Mouse (Mus musculus): ENCODE results near the gene Poc1b. TPM values are rescaled to one million over a fixed set of nuclear protein-coding genes. Genes with fewer than 3 reads are reported as not detected.

The Poc1b gene
- polyA plus RNA-seq, 2 experiments from 2014 or later, result 10.0 TPM

DNA sequence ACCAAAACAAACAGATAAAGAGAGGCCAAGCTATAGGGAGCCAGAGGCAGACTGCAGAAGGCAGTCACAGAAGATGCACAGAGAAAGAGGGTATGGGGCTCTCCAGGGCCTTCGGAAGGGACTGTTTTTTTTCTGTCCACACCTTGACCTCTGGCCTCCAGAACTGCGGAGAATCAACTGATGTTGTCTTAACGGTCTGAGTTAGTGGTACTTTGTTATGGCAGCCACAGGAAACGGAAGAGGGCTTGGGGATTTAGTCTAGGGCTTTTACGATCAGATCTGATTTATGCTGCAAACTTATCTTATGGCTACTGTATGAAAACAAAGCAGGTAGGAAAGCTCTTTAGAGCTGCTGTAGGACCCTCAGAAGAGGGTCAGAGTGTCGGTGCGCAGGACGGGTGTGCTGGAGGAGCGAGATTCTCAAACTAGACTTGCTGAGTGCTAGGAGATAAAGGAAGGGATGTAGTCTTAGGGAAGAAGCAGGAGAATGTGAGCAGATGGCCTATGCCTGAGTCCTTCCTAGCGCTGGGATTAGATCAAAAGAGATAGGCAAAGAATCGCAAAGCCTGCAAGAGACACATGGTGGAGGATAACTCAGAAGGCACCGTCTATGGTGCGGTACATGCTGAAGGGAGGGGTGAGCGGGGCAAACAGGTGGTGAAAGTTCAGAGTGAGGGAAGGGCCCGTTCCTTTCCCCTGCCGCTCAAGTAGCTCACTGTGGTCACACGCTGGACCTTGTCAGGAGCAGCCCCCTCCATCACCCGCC, 8.8 kb downstream of the Poc1b start:
- peak; percentile 10 for ATAC-seq

GRCm38 (mm10) chr10:99116237-99116632, 9.4 kb downstream of the Poc1b start:
- no peak for ATAC-seq

- ATAC-seq, result peak; percentile 74
These were observed 10.1 kb downstream of the Poc1b start for GRCm38 (mm10) chr10:99116650-99117615.

DNA sequence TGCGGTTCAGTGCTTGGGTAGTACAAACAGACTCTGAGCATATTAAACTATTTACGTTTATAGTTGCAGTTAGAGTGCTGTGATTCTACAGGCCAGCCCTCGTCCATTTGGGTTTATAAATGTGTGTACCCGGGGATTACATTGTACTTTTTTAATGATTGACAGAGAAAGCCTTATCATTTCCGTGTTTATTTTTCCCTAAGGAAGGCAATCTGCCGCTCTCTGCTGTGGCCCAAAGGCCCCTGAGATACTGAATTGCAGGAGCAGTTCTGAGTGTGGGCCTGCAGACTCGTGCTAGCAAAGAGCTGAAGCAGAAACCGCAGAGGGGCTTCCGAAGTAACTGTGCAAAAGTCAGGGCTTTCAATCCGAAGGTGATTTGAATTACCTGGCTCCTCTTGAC, 11.0 kb downstream of the Poc1b start:
- ATAC-seq, result no peak

DNA sequence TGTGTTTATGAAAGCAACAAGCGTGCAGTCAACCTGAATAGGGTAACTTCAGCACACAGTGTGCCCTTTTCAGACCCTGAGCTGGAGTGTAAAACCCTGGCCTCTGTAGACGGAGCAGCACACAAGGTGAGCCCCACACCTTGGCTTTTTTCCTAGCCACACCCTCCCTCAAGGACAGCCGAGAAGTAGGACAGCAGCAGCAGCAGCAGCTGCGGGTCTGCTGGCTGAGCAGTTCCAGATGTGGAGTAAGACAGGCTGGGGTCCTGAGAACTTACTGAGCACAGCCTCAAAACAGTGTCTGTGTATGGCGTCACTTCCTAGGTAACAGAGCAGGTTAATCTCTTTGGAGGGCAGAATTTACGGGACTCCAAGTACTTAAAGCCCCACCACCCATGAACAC, 11.9 kb downstream of the Poc1b start:
- no peak for ATAC-seq

DNA sequence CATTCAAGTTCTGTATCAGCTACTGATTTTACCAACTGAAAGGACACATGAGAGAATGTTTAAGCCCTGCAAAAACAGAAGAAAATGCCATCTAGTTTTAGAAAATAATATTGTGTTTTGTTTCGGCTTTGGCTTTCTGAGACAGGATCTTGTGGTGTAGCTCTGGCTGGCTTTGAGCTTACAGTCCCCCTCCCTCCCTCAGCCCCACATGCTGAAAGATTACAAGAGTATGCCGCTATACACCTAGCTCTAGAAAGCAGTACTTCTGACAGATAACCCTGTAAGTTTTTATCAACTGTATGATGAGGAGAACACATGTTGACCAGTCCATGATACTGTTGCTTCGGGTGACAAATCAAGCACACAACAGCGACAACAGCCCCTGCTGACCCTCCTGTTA, 12.6 kb downstream of the Poc1b start:
- peak; percentile 31 for ATAC-seq

DNA sequence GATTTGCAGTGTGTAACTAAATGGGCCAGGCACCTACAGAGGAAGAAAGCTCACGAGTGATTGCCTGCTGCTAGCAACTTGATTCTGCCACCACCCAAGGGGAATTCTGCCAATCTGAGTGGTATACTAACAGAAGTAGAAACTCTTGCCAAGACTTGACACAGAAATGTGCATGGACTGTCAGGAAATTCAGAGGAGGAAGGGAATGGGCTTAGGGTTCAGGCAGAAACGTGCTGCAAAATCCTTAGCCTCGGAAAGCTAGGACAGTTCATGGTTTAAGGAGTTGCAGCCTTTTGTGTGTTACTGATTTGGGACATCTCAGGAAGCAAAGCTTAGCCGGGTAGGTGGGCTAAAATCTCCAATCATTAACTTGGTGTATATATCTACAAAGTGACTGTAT, 19.4 kb downstream of the Poc1b start, which contains the start of gene Phxr2:
TSS of gene Phxr2 (minus strand) at position 101 of the 400 bp plus-strand sequence.
- ATAC-seq, result no peak

DNA sequence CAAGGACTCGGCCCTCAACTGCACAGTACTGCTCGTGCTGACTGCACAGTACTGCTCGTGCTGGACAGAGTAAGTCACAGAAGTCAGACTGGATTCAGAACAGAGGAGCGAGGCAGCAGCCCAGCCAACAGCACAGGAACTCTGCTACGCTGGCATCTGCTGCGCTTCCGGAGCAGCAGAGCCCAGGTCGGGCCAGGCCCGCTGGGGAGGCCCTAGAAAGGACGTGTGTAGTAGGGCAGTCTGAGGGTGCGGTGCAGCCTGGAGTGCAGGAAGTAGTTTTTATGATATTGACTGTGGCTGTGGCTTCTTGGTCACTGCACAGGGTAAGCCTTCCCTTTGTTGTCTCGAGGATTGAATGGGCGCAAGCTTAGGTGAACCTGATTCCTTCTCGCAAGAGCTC, 20.1 kb downstream of the Poc1b start:
- peak; percentile 83 for ATAC-seq

DNA sequence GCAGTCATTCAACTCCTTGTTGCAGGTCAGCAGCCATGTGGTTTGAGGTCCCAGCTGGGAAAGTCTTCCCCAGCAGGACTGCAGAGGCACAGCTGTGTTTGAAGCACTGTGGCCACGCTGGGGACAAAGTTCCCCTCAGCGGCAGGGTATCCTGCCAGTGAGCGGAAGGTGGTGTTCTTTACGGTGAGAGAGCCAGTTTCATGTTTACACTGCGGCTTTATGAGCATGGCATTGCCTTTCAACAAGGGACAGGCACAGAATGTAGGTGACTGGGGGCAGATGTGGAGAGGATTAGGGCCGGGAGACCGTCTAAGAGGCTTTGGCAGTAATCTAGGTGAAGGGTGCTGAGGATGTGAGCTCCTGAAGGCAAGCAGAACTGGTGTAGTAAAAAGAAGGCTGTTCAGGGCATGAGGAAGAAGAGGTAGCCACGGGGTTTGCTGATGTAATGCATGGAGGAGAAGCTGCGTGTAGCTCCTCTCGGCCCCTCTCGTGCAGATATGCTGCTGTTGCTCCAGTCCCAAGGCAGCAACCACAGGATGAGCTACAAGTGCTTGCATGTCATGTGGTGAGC, 20.9 kb downstream of the Poc1b start:
- ATAC-seq, result peak; percentile 61

GRCm38 (mm10) chr10:99130611-99131010, 23.8 kb downstream of the Poc1b start:
- no peak for ATAC-seq

DNA sequence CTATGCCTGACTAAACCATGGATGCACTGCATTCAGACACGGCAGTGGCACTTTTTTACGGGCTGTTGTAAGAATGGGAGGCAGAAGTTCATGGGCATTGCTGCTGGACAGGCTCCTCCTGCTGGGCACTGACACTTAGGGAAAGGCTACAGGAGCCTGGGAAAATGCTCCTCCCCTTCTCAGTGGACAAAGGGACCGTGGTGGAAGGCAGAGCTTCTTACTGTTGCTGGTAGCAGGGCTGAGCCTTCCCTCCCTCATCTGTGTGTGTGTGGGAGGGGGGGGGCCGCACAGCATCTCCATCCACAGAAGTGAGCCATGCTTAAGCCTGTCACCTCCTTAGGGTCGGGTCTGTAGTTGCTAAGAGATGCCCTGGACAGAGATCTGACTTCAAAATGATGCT, 24.5 kb downstream of the Poc1b start:
- no peak for ATAC-seq

- ATAC-seq, result peak; percentile 45
These were observed 25.4 kb downstream of the Poc1b start for GRCm38 (mm10) chr10:99132189-99132588.

DNA sequence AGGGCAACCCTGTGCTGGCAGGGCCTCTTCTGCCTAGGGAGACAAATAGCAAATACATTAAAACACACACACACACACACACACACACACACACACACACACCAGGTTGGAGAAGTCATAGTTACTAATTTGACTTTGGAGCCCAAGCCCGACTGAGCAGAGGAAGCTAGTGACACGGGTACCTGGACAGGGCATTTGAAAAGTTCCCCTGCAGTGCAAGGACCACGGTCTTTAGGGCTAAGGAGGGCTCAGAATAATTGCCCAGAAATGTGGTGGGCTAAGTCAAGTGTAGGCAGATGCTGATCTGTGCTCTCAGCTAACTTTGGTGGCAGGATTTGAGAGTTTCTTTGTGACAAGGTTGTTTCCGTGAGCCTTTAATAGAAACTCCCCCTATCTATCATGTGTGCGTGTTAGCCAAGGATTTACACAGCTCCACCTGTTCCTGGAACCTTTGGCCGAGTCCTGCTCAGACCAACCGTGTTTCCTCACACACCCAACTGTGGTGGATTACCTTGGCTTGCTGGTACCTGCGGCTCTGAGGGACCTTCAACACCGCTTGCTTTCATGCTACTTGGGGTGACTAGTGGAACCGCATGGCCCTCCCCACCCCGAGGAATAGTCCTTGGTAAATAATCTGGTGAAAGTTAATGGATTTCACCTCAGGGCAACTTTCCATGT, 25.9 kb downstream of the Poc1b start:
- no peak for ATAC-seq

- no peak for ATAC-seq
These were observed 26.6 kb downstream of the Poc1b start for GRCm38 (mm10) chr10:99133321-99133875.

- no peak for ATAC-seq
These were observed 29.5 kb downstream of the Poc1b start for GRCm38 (mm10) chr10:99136337-99136736.

DNA sequence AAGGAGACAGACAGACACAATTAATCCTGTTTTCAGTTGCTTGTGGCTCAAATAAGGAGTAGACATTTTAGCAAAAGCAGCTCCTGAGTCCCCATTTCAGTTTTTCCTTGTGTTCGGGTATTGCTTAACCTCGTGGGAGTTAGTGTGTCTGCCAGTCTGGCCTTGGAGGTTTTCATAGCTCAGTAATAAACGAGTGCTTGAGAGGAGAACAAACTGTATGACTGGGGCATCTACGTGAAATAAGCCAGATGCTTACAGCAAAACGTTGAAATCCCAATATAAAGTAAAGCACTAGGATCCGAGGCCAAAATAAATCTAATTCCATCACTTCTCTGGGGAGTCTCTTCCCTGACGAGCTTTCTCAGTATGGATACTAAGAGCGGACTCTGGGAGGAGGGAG, 38.8 kb downstream of the Poc1b start:
- no peak for ATAC-seq

DNA sequence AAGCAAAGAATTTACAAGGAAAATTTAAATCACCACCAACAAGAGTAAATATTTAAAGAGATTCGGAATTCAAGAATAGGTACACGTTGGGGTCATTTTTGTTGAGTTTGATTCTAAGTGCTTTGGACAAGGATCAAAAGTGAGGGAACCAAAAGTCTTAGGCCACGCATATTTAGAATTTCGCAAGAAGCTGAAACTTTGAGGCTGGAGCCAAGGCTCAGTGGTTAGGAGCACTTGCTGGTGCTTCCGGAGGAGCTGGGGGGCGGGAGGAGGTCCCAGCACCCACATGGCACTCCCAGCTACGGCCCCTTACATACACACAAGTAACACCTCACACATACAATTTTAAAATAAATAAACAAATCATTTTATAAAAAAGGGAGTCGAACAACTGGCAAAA, 39.8 kb downstream of the Poc1b start:
- no peak for ATAC-seq

DNA sequence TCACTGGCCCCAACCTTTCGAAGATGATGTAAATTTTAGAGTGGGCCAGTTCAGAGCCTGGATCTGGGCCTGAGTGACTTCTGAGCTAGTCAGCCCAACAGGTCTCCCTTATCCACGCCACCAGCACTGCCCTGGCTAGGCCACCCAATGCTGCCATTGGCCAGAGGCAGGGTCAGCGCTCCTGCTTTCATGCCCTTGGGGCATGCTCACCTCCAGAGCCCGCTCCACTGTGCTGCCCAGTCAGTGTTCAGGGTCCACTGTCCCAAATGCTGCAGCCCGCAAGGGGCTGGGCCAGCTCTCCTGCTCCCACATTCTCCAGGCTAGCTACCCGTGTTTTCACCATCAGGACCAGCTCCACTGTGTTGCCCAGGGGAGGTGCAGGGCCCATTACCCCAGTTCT, 43.2 kb downstream of the Poc1b start:
- no peak for ATAC-seq

DNA sequence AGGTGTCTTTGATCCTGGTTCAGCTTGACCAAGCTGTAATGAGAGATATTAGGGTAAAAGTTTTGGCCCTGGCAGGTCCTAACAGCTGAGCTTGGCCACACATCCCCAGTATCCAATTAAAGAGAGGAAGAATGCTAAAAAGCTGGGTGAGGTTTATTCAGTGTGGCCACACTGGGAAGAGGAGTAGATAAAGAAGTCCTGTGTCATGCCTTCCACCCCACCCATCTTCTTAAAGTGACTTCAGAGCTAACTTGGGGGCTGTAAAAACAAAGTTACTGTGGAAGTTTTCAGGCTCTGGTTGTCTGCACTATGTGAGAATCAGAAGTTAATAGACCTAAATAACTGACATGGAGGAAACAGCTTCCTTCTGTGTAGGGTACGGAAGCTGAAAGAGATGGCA, 44.7 kb downstream of the Poc1b start:
- ATAC-seq, result no peak

GRCm38 (mm10) chr10:99152063-99152462, 45.2 kb downstream of the Poc1b start:
- ATAC-seq, result peak; percentile 75

- no peak for ATAC-seq
These were observed 47.8 kb downstream of the Poc1b start for GRCm38 (mm10) chr10:99154635-99155034.

DNA sequence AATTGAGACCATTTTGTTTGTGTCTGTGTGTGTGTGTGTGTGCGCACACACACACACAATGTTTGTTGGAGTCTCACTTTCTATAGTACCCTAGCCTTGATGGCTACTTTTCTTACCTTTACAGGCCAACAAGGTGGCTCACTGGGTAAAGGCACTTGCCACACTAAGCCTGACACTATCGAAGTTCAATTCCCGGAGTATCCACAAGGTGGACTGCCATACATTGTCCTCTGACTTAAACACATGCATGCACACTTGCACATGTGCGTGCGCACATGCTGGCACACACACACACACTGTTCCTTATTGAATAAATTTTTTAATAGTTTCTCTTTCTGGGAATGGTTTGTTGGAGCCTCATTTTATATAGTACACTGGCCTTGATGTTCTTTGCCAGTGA, 50.0 kb downstream of the Poc1b start:
- ATAC-seq, result no peak

All from CD4-positive, CD25-positive, alpha-beta regulatory T cell, adult 4 months (primary cell).